Mouse (Mus musculus): ENCODE measurements at regions not wholly inside any gene's neighbourhood (a gene's known extent, or its start where the extent isn't known, plus 50 kb on each side); places are given as distances from the start of the nearest gene placed in this dataset.

- DNase-seq (ENCODE audit: low read depth, low spot score) = no peak
Measured at GRCm38 (mm10) chr3:143596011-143596683, 608.9 kb downstream of the Lmo4 start.

- no peak for DNase-seq (ENCODE audit: low read depth, low spot score)
Measured at GRCm38 (mm10) chr3:143595081-143595480, 609.9 kb downstream of the Lmo4 start.

- DNase-seq (ENCODE audit: low read depth, low spot score) = no peak
Measured at GRCm38 (mm10) chr3:143594676-143595075, 610.3 kb downstream of the Lmo4 start.

- DNase-seq (ENCODE audit: low read depth, low spot score) = no peak
Measured at GRCm38 (mm10) chr3:143586653-143587052, 618.4 kb downstream of the Lmo4 start.

- DNase-seq (ENCODE audit: low read depth, low spot score) = no peak
Measured at GRCm38 (mm10) chr3:143584692-143585603, 620.1 kb downstream of the Lmo4 start.

GRCm38 (mm10) chr3:143576338-143577007, 628.5 kb downstream of the Lmo4 start:
- DNase-seq (ENCODE audit: low read depth, low spot score) = no peak

GRCm38 (mm10) chr3:143575737-143576136, 629.3 kb downstream of the Lmo4 start:
- DNase-seq (ENCODE audit: low read depth, low spot score) = no peak

GRCm38 (mm10) chr3:143574035-143574864, 630.8 kb downstream of the Lmo4 start:
- DNase-seq (ENCODE audit: low read depth, low spot score) = no peak

GRCm38 (mm10) chr3:143569930-143570329, 635.1 kb downstream of the Lmo4 start:
- DNase-seq (ENCODE audit: low read depth, low spot score) = no peak

- DNase-seq (ENCODE audit: low read depth, low spot score) = no peak
Measured at GRCm38 (mm10) chr3:143565067-143565466, 640.0 kb downstream of the Lmo4 start.

- no peak for DNase-seq (ENCODE audit: low read depth, low spot score)
Measured at GRCm38 (mm10) chr3:143542811-143543210, 661.0 kb upstream of the Pkn2 start.

- no peak for DNase-seq (ENCODE audit: low read depth, low spot score)
Measured at GRCm38 (mm10) chr3:143527982-143528381, 646.2 kb upstream of the Pkn2 start.

GRCm38 (mm10) chr3:143527274-143527673, 645.5 kb upstream of the Pkn2 start:
- no peak for DNase-seq (ENCODE audit: low read depth, low spot score)

GRCm38 (mm10) chr3:143512517-143513249, 630.9 kb upstream of the Pkn2 start:
- DNase-seq (ENCODE audit: low read depth, low spot score) = no peak

- no peak for DNase-seq (ENCODE audit: low read depth, low spot score)
Measured at GRCm38 (mm10) chr3:143509531-143509930, 627.7 kb upstream of the Pkn2 start.

GRCm38 (mm10) chr3:143508280-143508679, 626.5 kb upstream of the Pkn2 start:
- DNase-seq (ENCODE audit: low read depth, low spot score) = no peak

GRCm38 (mm10) chr3:143501017-143501416, 619.2 kb upstream of the Pkn2 start:
- no peak for DNase-seq (ENCODE audit: low read depth, low spot score)

GRCm38 (mm10) chr3:143495389-143495788, 613.6 kb upstream of the Pkn2 start:
- no peak for DNase-seq (ENCODE audit: low read depth, low spot score)

- DNase-seq (ENCODE audit: low read depth, low spot score) = no peak
Measured at GRCm38 (mm10) chr3:143477916-143478610, 596.3 kb upstream of the Pkn2 start.

- no peak for DNase-seq (ENCODE audit: low read depth, low spot score)
Measured at GRCm38 (mm10) chr3:143475461-143475860, 593.7 kb upstream of the Pkn2 start.

All from c-Kit-negative CD71-positive TER-119-positive erythroid progenitor cells, embryonic 14.5 days (primary cell).